Comparison of ENCODE assay signal across 8 mouse cellular contexts in genomic region chrX:42150346-42151023, GRCm38 (mm10). TPM values are rescaled to one million over a fixed set of nuclear protein-coding genes. Genes with fewer than 3 reads are reported as not detected.
DNase-seq lines count a peak whose midpoint lies in the region; ATAC-seq and TF ChIP-seq lines count a peak whose summit lies in the region.

No protein-coding gene starts in this region.

- H3K9ac ChIP-seq in hindbrain, embryonic 14.5 days, result peak overlapping the region; percentile 91

- 17% methylated on average over 29 of the region's 40 CpGs for WGBS in hindbrain, embryonic 14.5 days

- intact Hi-C loops in left cerebral cortex, adult 2 months (cut with DNase I), result loop anchor here (5.0 kb wide), 1 partner anchor 82 kb away; no protein-coding TSS in a partner anchor

- peak; percentile 91 for DNase-seq in NIH3T3 (ENCODE audit: low read depth)
- DNase-seq in cerebellum, adult 9-11 months, result peak; percentile 85
- peak; percentile 46 to 57 for DNase-seq in frontal cortex, postnatal 25 days (ENCODE audit: low spot score in 2 of 2)
- DNase-seq in hindbrain, embryonic 14.5 days (ENCODE audit: low spot score), result peak; percentile 67
- peak; percentile 58 to 74 for DNase-seq in left cerebral cortex, adult 2 months (ENCODE audit: extremely low spot score in 1 of 2, low spot score in 2 of 2)
- peak; percentile 89 to 92 for DNase-seq in right cerebral cortex, postnatal 10 days (ENCODE audit: low spot score in 2 of 2)
- DNase-seq in urinary bladder, postnatal 14 days (ENCODE audit: low spot score), result peak; percentile 74

- no peak for TF ChIP-seq CTCF in left cerebral cortex, adult 2 months (IDR thresholded peaks at IDR 0.05)

- peak overlapping the region; percentile 99 for H3K27ac ChIP-seq in hindbrain, embryonic 14.5 days
- H3K27ac ChIP-seq in left cerebral cortex, adult 2 months, result peak overlapping the region; percentile 98

- H3K27me3 ChIP-seq in hindbrain, embryonic 14.5 days (ENCODE audit: control insufficient read depth, insufficient read depth, low read length), result no peaks in the 10 kb centered on the region

- peak overlapping the region; percentile 65 for H3K4me3 ChIP-seq in hindbrain, embryonic 14.5 days (replicated peaks; ENCODE audit: low read length)
- H3K4me3 ChIP-seq in left cerebral cortex, adult 2 months, result peak overlapping the region; percentile 60

- H3K36me3 ChIP-seq in hindbrain, embryonic 14.5 days (replicated peaks; ENCODE audit: control insufficient read depth, insufficient read depth), result no peaks in the 10 kb centered on the region

- peak overlapping the region; percentile 57 for H3K4me2 ChIP-seq in hindbrain, embryonic 14.5 days (replicated peaks)

- H3K4me1 ChIP-seq in hindbrain, embryonic 14.5 days (replicated peaks; ENCODE audit: control insufficient read depth, insufficient read depth, low read length), result no peaks in the 10 kb centered on the region

- peak; percentile 88 for ATAC-seq in hindbrain, embryonic 14.5 days (ENCODE audit: low FRiP score)
- ATAC-seq in megakaryocyte, adult 5-6 weeks (ENCODE audit: poor library complexity, severe bottlenecking), result peak; percentile 57

- H3K9me3 ChIP-seq in hindbrain, embryonic 14.5 days (ENCODE audit: control insufficient read depth, low read length), result no peaks in the 10 kb centered on the region

RNA-seq across cellular contexts. Expression of gene Stag2, which starts 1.4 kb away (rescaled TPM):
- polyA plus RNA-seq in hindbrain, embryonic 14.5 days (2014; fragmentation: Nextera tagmentation; extraction: Ambion mirVana), result 29.4 and 30.2 TPM in 2 replicates
- 10 to 100 TPM; 44.6 to 53.2 TPM for total RNA-seq in left cerebral cortex, adult 2 months (2021)
- 124 and 154 TPM in 2 replicates for total RNA-seq in megakaryocyte, adult 5-6 weeks (2015)
- total RNA-seq in megakaryocyte, adult 5-6 weeks (2017), result 582 and 644 TPM in 2 replicates

Comparison
In these comparisons a context has a peak if more than half of its experiments do, and no peak if none do; other contexts are left out.
1. Peak in every context shown above with its lines: DNase-seq, ATAC-seq, H3K4me3 ChIP-seq and H3K27ac ChIP-seq.